Mouse (Mus musculus) midbrain, embryonic 10.5 days (tissue): Measurements from ENCODE around the gene Nde1. TPM values are rescaled to one million over a fixed set of nuclear protein-coding genes. Genes with fewer than 3 reads are reported as not detected.
"Not testable (repeated sequence)": the region's sequence is repeated elsewhere in the genome, so short reads cannot be mapped to it uniquely, and the experiment has no call there.

Experiments
- DNase-seq: peaks from one replicate; pipeline ENCODE4 v3.0.0-alpha.2; 2017; ENCODE audit warnings: low spot score
- H3K27ac ChIP-seq: fragments of 300-500 bp; sonication (generic); replicated peaks from 2 replicates; pipeline ENCODE4 v1.5.1; 2016; ENCODE audit warnings: mild to moderate bottlenecking
- H3K27me3 ChIP-seq: fragments of 300-500 bp; sonication (generic); 2 replicates; pipeline ENCODE4 v1.6.1; 2016; ENCODE audit warnings: low read depth, mild to moderate bottlenecking; ENCODE audit not compliant: poor library complexity, severe bottlenecking
- H3K36me3 ChIP-seq: fragments of 300-500 bp; sonication (generic); 2 replicates; pipeline ENCODE4 v1.6.1; 2016; ENCODE audit warnings: mild to moderate bottlenecking, moderate library complexity
- H3K4me1 ChIP-seq: fragments of 300-500 bp; sonication (generic); 2 replicates; pipeline ENCODE4 v1.6.1; 2016
- H3K4me3 ChIP-seq: fragments of 300-500 bp; sonication (generic); 2 replicates; pipeline ENCODE4 v1.5.1; 2016; ENCODE audit warnings: mild to moderate bottlenecking, moderate library complexity
- H3K9me3 ChIP-seq: fragments of 300-500 bp; sonication (generic); replicated peaks from 2 replicates; pipeline ENCODE4 v1.6.1; 2016; ENCODE audit warnings: mild to moderate bottlenecking
- WGBS: fragments of 180-500 bp; shearing (Covaris S2); methylation state at CpG from one replicate; pipeline ENCODE4 v1.1.7; 2016; 5-methylcytosine and 5-hydroxymethylcytosine counted together
- polyA plus RNA-seq: library from polyadenylated mRNA; unstranded; fragments of >200 nt; fragmentation: Nextera tagmentation; extraction: Ambion mirVana; gene quantifications from 2 replicates; pipeline ENCODE4 v1.2.1, GENCODE M21; 2016

The Nde1 gene
- polyA plus RNA-seq, 1 experiment from 2014 or later, result 204 TPM

- H3K27me3 ChIP-seq, result no peaks in the 10 kb centered on the region
- no peak overlapping the region for H3K27ac ChIP-seq
- H3K9me3 ChIP-seq, result no peaks in the 10 kb centered on the region
- no peaks in the 10 kb centered on the region for H3K4me1 ChIP-seq
- peaks cover 97% of the 10 kb centered on the region for H3K36me3 ChIP-seq
- DNase-seq, result no peak
- no peak overlapping the region for H3K4me3 ChIP-seq
Observed at GRCm38 (mm10) chr16:14139106-14139505, 24.0 kb upstream of the Nde1 start.

- Histone ChIP-seq H3K27me3 (no peaks in the 10 kb centered on the region), H3K9me3 (no peaks in the 10 kb centered on the region), H3K36me3 (peaks cover 98% of the 10 kb centered on the region), H3K4me1 (no peaks in the 10 kb centered on the region), H3K4me3 (no peak overlapping the region), H3K27ac (no peak overlapping the region)
- WGBS, result 90% methylated on average over 3 of the region's 3 CpGs
- no peak for DNase-seq
Observed at GRCm38 (mm10) chr16:14143298-14143697, 19.8 kb upstream of the Nde1 start.

- H3K4me3 ChIP-seq, result no peak overlapping the region
- H3K9me3 ChIP-seq, result no peaks in the 10 kb centered on the region
- no peaks in the 10 kb centered on the region for H3K27me3 ChIP-seq
- no peak overlapping the region for H3K27ac ChIP-seq
- H3K36me3 ChIP-seq, result peaks cover 95% of the 10 kb centered on the region
- DNase-seq, result no peak
- no peaks in the 10 kb centered on the region for H3K4me1 ChIP-seq
Observed at GRCm38 (mm10) chr16:14147712-14148111, 15.4 kb upstream of the Nde1 start.

GRCm38 (mm10) chr16:14151718-14152117, 11.4 kb upstream of the Nde1 start:
- Histone ChIP-seq H3K27me3 (no peaks in the 10 kb centered on the region), H3K4me1 (no peaks in the 10 kb centered on the region), H3K4me3 (no peak overlapping the region), H3K27ac (no peak overlapping the region), H3K9me3 (no peaks in the 10 kb centered on the region), H3K36me3 (peaks cover 66% of the 10 kb centered on the region)
- DNase-seq, result no peak
- WGBS, result 91% methylated on average over 4 of the region's 4 CpGs

GRCm38 (mm10) chr16:14155638-14156037, 7.4 kb upstream of the Nde1 start:
- Histone ChIP-seq H3K4me1 (peaks cover 18% of the 10 kb centered on the region), H3K36me3 (peaks cover 30% of the 10 kb centered on the region)
- not testable (repeated sequence) for DNase-seq, H3K27ac ChIP-seq, H3K27me3 ChIP-seq, H3K9me3 ChIP-seq, H3K4me3 ChIP-seq
- WGBS, result 71% methylated on average over 1 of the region's 2 CpGs

GRCm38 (mm10) chr16:14156312-14156711, 6.8 kb upstream of the Nde1 start:
- no peaks in the 10 kb centered on the region for H3K27me3 ChIP-seq
- 90% methylated on average over 6 of the region's 6 CpGs for WGBS
- DNase-seq, result no peak

GRCm38 (mm10) chr16:14158536-14158935, 4.5 kb upstream of the Nde1 start:
- Histone ChIP-seq H3K4me3 (peak overlapping the region; percentile 82), H3K27me3 (no peaks in the 10 kb centered on the region), H3K4me1 (peaks cover 26% of the 10 kb centered on the region), H3K27ac (peak overlapping the region; percentile 94), H3K36me3 (peaks cover 2% of the 10 kb centered on the region; the same call in 1 of the 2 replicates), H3K9me3 (no peaks in the 10 kb centered on the region)
- 10% methylated on average over 7 of the region's 7 CpGs for WGBS
- DNase-seq, result no peak

More at GRCm38 (mm10) chr16:14156312-14156711, 6.8 kb upstream of the Nde1 start:
- Histone ChIP-seq H3K4me1 (peaks cover 18% of the 10 kb centered on the region), H3K9me3 (no peaks in the 10 kb centered on the region), H3K4me3 (no peak overlapping the region), H3K36me3 (peaks cover 23% of the 10 kb centered on the region), H3K27ac (no peak overlapping the region)

- Histone ChIP-seq H3K4me1 (peaks cover 30% of the 10 kb centered on the region), H3K27ac (peak overlapping the region; percentile 94), H3K4me3 (peak overlapping the region; percentile 82), H3K9me3 (no peaks in the 10 kb centered on the region), H3K27me3 (no peaks in the 10 kb centered on the region), H3K36me3 (no peaks in the 10 kb centered on the region)
- WGBS, result under 1% methylated on average over 58 of the region's 58 CpGs
- DNase-seq, result peak; percentile 100
Observed at GRCm38 (mm10) chr16:14158936-14159745, 3.9 kb upstream of the Nde1 start.

GRCm38 (mm10) chr16:14159746-14160131, 3.3 kb upstream of the Nde1 start:
- H3K27ac ChIP-seq, result peak overlapping the region; percentile 94
- H3K27me3 ChIP-seq, result no peaks in the 10 kb centered on the region
- H3K36me3 ChIP-seq, result no peaks in the 10 kb centered on the region
- H3K4me1 ChIP-seq, result peaks cover 36% of the 10 kb centered on the region
- peak; percentile 55 for DNase-seq
- H3K9me3 ChIP-seq, result no peaks in the 10 kb centered on the region
- H3K4me3 ChIP-seq, result peak overlapping the region; percentile 82
- 1% methylated on average over 10 of the region's 10 CpGs for WGBS

GRCm38 (mm10) chr16:14160941-14161340, 2.1 kb upstream of the Nde1 start:
- Histone ChIP-seq H3K27me3 (no peaks in the 10 kb centered on the region), H3K4me1 (peaks cover 48% of the 10 kb centered on the region), H3K36me3 (peaks cover 3% of the 10 kb centered on the region), H3K4me3 (no peak overlapping the region), H3K27ac (no peak overlapping the region), H3K9me3 (no peaks in the 10 kb centered on the region)
- 86% methylated on average over 1 of the region's 1 CpGs for WGBS
- no peak for DNase-seq

- no peaks in the 10 kb centered on the region for H3K9me3 ChIP-seq
- H3K36me3 ChIP-seq, result peaks cover 26% of the 10 kb centered on the region
Observed at GRCm38 (mm10) chr16:14163731-14164130, 656 bp downstream of the Nde1 start.

GRCm38 (mm10) chr16:14166490-14166889, 3.4 kb downstream of the Nde1 start:
- Histone ChIP-seq H3K27me3 (no peaks in the 10 kb centered on the region), H3K4me1 (peaks cover 32% of the 10 kb centered on the region), H3K9me3 (no peaks in the 10 kb centered on the region), H3K36me3 (peaks cover 54% of the 10 kb centered on the region), H3K4me3 (no peak overlapping the region), H3K27ac (no peak overlapping the region)
- DNase-seq, result no peak
- 93% methylated on average over 4 of the region's 4 CpGs for WGBS

More at GRCm38 (mm10) chr16:14163731-14164130, 656 bp downstream of the Nde1 start:
- peak overlapping the region; percentile 82 for H3K4me3 ChIP-seq
- peaks cover 35% of the 10 kb centered on the region for H3K4me1 ChIP-seq
- H3K27ac ChIP-seq, result peak overlapping the region; percentile 96
- H3K27me3 ChIP-seq, result no peaks in the 10 kb centered on the region
- DNase-seq, result no peak
- WGBS, result 6% methylated on average over 10 of the region's 10 CpGs

- peaks cover 86% of the 10 kb centered on the region for H3K36me3 ChIP-seq
- peaks cover 14% of the 10 kb centered on the region for H3K4me1 ChIP-seq
- no peak overlapping the region for H3K4me3 ChIP-seq
- no peaks in the 10 kb centered on the region for H3K9me3 ChIP-seq
- no peaks in the 10 kb centered on the region for H3K27me3 ChIP-seq
- WGBS, result 97% methylated on average over 1 of the region's 1 CpGs
- no peak for DNase-seq
- no peak overlapping the region for H3K27ac ChIP-seq
Observed at GRCm38 (mm10) chr16:14169706-14170105, 6.6 kb downstream of the Nde1 start.
